Mouse (Mus musculus) liver, adult 2 months (tissue): Measurements from ENCODE around the gene Trim33. TPM values are rescaled to one million over a fixed set of nuclear protein-coding genes. Genes with fewer than 3 reads are reported as not detected.

Experiments
- DNase-seq: peaks from one replicate; pipeline ENCODE4 v3.0.0-alpha.2; 2011; ENCODE audit warnings: low read depth, low spot score; ENCODE audit errors: extremely low read depth
- H3K27ac ChIP-seq: fragments of 200-500 bp; replicated peaks from 2 replicates; pipeline ENCODE4 v1.5.1; 2012; ENCODE audit warnings: low read depth, mild to moderate bottlenecking, control low read depth, inconsistent platforms, low read length; ENCODE audit not compliant: insufficient read depth
- H3K27me3 ChIP-seq: fragments of 200-500 bp; 2 replicates; pipeline ENCODE4 v1.6.1; 2012; ENCODE audit warnings: mild to moderate bottlenecking, moderate library complexity, low read length, inconsistent platforms; ENCODE audit not compliant: control insufficient read depth, insufficient read depth
- H3K36me3 ChIP-seq: fragments of 200-500 bp; 2 replicates; pipeline ENCODE4 v1.6.1; 2012; ENCODE audit warnings: low read length, inconsistent platforms; ENCODE audit not compliant: control insufficient read depth, insufficient read depth
- H3K4me1 ChIP-seq: fragments of 200-500 bp; 2 replicates; pipeline ENCODE4 v1.6.1; 2011; ENCODE audit warnings: low read length; ENCODE audit not compliant: control insufficient read depth, insufficient read depth
- H3K4me3 ChIP-seq: fragments of 200-500 bp; 2 replicates; pipeline ENCODE4 v1.5.1; 2011; ENCODE audit warnings: low read depth, mild to moderate bottlenecking, control low read depth, low read length, moderate library complexity; ENCODE audit not compliant: insufficient read depth
- H3K79me2 ChIP-seq: fragments of 200-500 bp; 2 replicates; pipeline ENCODE4 v1.6.1; 2012; ENCODE audit warnings: inconsistent platforms, mild to moderate bottlenecking, low read length, moderate library complexity; ENCODE audit not compliant: control insufficient read depth, insufficient read depth
- H3K9ac ChIP-seq: fragments of 200-500 bp; 2 replicates; pipeline ENCODE4 v1.6.1; 2012; ENCODE audit warnings: low read depth, mild to moderate bottlenecking, control low read depth, inconsistent platforms, low read length
- CTCF ChIP-seq: fragments of 200-500 bp; IDR thresholded peaks from 2 replicates; pipeline ENCODE4 v1.5.1; 2011; ENCODE audit warnings: low read depth, low read length, control low read depth
- POLR2A ChIP-seq: fragments of 200-500 bp; IDR thresholded peaks from 2 replicates; pipeline ENCODE4 v1.6.1; 2011; ENCODE audit warnings: low read length, control low read depth; ENCODE audit not compliant: insufficient read depth; ENCODE audit errors: extremely low read depth
- WGBS: fragments of 180-500 bp; shearing (Covaris S2); methylation state at CpG from one replicate; pipeline ENCODE4 v1.1.7; 2018; 5-methylcytosine and 5-hydroxymethylcytosine counted together
- polyA plus RNA-seq: library from polyadenylated mRNA; depleted of rRNA; stranded (reverse); fragments of >200 nt; gene quantifications from 2 replicates; pipeline ENCODE4 v1.2.3, GENCODE M21; 2012
- total RNA-seq: library from RNA; depleted of rRNA; stranded (reverse); fragments of >200 nt; gene quantifications from 2 replicates; pipeline ENCODE4 v1.2.3, GENCODE M21; 2014

Gene Trim33
- total and polyA plus RNA-seq, 2 experiments, result 4.2 to 13.4 TPM

GRCm38 (mm10) chr3:103280875-103281274, 1.8 kb downstream of the Trim33 start:
- Histone ChIP-seq H3K27me3 (no peaks in the 10 kb centered on the region), H3K9ac (peak overlapping the region; percentile 94), H3K79me2 (peaks cover 28% of the 10 kb centered on the region), H3K4me3 (peak overlapping the region; percentile 87), H3K4me1 (peaks cover 8% of the 10 kb centered on the region), H3K36me3 (no peaks in the 10 kb centered on the region), H3K27ac (no peak overlapping the region)
- 33% methylated on average over 5 of the region's 5 CpGs for WGBS
- no peak for DNase-seq
- no peak for TF ChIP-seq CTCF
- TF ChIP-seq POLR2A, result no peak

GRCm38 (mm10) chr3:103288761-103289160, 9.7 kb downstream of the Trim33 start:
- TF ChIP-seq POLR2A (no peak), CTCF (no peak)
- Histone ChIP-seq H3K27ac (peak overlapping the region; percentile 43; the same call in 1 of the 2 replicates), H3K79me2 (peaks cover 13% of the 10 kb centered on the region; the same call in 1 of the 2 replicates), H3K36me3 (no peaks in the 10 kb centered on the region), H3K4me1 (peaks cover 11% of the 10 kb centered on the region; the same call in 1 of the 2 replicates), H3K9ac (no peak overlapping the region), H3K27me3 (no peaks in the 10 kb centered on the region), H3K4me3 (no peak overlapping the region)
- DNase-seq, result peak; percentile 90
- 14% methylated on average over 4 of the region's 4 CpGs for WGBS

- no peaks in the 10 kb centered on the region for H3K36me3 ChIP-seq
- WGBS, result 22% methylated on average over 2 of the region's 2 CpGs
- no peak overlapping the region for H3K4me3 ChIP-seq
- H3K4me1 ChIP-seq, result peaks cover 10% of the 10 kb centered on the region; the same call in 1 of the 2 replicates
- no peaks in the 10 kb centered on the region for H3K27me3 ChIP-seq
- H3K9ac ChIP-seq, result no peak overlapping the region
- H3K27ac ChIP-seq, result no peak overlapping the region
- peaks cover 8% of the 10 kb centered on the region; the same call in 1 of the 2 replicates for H3K79me2 ChIP-seq
- peak; percentile 66 for DNase-seq
- no peak for TF ChIP-seq POLR2A
- TF ChIP-seq CTCF, result no peak
Measured at GRCm38 (mm10) chr3:103291087-103291486, 12.0 kb downstream of the Trim33 start.

GRCm38 (mm10) chr3:103305411-103305982, 26.4 kb downstream of the Trim33 start:
- no peak overlapping the region for H3K27ac ChIP-seq
- peaks cover 7% of the 10 kb centered on the region; the same call in 1 of the 2 replicates for H3K79me2 ChIP-seq
- no peaks in the 10 kb centered on the region for H3K27me3 ChIP-seq
- H3K4me1 ChIP-seq, result peaks cover 5% of the 10 kb centered on the region
- no peaks in the 10 kb centered on the region for H3K36me3 ChIP-seq
- 76% methylated on average over 6 of the region's 6 CpGs for WGBS
- TF ChIP-seq CTCF (no peak), POLR2A (no peak)
- H3K9ac ChIP-seq, result no peak overlapping the region
- no peak overlapping the region for H3K4me3 ChIP-seq
- no peak for DNase-seq

- WGBS, result 62% methylated on average over 5 of the region's 5 CpGs
- H3K9ac ChIP-seq, result no peak overlapping the region
- H3K36me3 ChIP-seq, result peaks cover 6% of the 10 kb centered on the region
- peaks cover 2% of the 10 kb centered on the region for H3K4me1 ChIP-seq
- TF ChIP-seq CTCF, result no peak
- TF ChIP-seq POLR2A, result no peak
- no peak overlapping the region for H3K27ac ChIP-seq
- no peak overlapping the region for H3K4me3 ChIP-seq
- H3K27me3 ChIP-seq, result no peaks in the 10 kb centered on the region
- peak; percentile 32 for DNase-seq
- peaks cover 7% of the 10 kb centered on the region; the same call in 1 of the 2 replicates for H3K79me2 ChIP-seq
Measured at GRCm38 (mm10) chr3:103309252-103309651, 30.2 kb downstream of the Trim33 start.

- Histone ChIP-seq H3K27ac (no peak overlapping the region), H3K4me3 (no peak overlapping the region), H3K27me3 (no peaks in the 10 kb centered on the region), H3K9ac (no peak overlapping the region), H3K4me1 (peaks cover 2% of the 10 kb centered on the region), H3K79me2 (peaks cover 7% of the 10 kb centered on the region; the same call in 1 of the 2 replicates), H3K36me3 (peaks cover 8% of the 10 kb centered on the region)
- 27% methylated on average over 1 of the region's 1 CpGs for WGBS
- TF ChIP-seq CTCF (no peak), POLR2A (no peak)
- peak; percentile 44 for DNase-seq
Measured at GRCm38 (mm10) chr3:103309750-103310149, 30.7 kb downstream of the Trim33 start.
